Mouse (Mus musculus): ENCODE data around the gene Ddias.

DNA sequence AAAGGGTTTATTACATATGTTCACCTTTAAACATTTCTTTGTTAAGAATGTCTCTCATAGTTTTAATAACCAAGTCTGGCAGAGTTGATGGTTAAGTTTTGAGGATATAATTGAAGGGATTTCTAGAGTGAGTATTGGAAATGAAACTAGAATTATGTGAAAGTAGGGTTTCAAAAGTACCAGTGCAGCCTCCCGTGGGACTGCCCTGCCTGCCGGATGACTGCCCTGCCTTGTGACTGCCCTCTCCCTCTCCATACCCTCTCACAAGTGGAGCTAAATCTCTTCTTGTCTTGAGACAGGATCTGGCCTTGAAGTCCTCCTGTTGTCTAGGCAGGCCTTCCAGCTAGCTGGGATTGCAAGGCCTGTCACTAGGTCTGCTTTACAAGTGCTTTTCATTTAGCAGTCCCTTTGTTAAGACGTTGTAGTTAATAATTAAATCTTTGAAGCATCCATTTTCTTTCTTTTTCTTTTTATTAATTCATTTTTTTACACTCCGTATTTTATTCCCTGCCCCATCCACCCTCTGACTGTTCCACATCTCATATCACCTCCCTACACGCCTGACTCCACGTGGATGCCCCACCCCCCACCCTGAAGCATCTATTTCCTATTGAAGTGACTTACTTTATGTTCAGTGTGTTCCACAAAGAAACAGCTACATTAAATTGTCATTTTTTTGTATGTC is 46.3 kb upstream of the Ddias start:
- TF ChIP-seq CTCF (IDR thresholded peaks at IDR 0.05; ENCODE audit: low read depth) (no peak), EP300 (IDR thresholded peaks at IDR 0.05; ENCODE audit: low read depth) (no peak)
